Mouse (Mus musculus) G1E (cell line): ENCODE measurements around the gene Psmg4. TPM values are rescaled to one million over a fixed set of nuclear protein-coding genes. Genes with fewer than 3 reads are reported as not detected.

Experiments
- ATAC-seq: 2 replicates; pipeline ENCODE4 v1.8.0; 2016; ENCODE audit warnings: mild to moderate bottlenecking; ENCODE audit not compliant: insufficient number of reproducible peaks, poor library complexity, low FRiP score, severe bottlenecking; ENCODE audit errors: extremely low read depth
- DNase-seq: peaks from one replicate; pipeline ENCODE4 v3.0.0; 2012; ENCODE audit warnings: low spot score
- H3K27me3 ChIP-seq: 2 replicates; pipeline ENCODE4 v1.6.1; 2012; ENCODE audit warnings: mild to moderate bottlenecking, low read length, inconsistent platforms; ENCODE audit not compliant: insufficient read depth
- H3K36me3 ChIP-seq: replicated peaks from 2 replicates; pipeline ENCODE3; 2012; ENCODE audit warnings: mild to moderate bottlenecking, inconsistent platforms
- H3K4me1 ChIP-seq: 2 replicates; pipeline ENCODE4 v1.6.1; 2012; ENCODE audit warnings: low read depth, low read length, inconsistent platforms, mixed read lengths; ENCODE audit not compliant: insufficient read depth
- H3K4me3 ChIP-seq: 2 replicates; pipeline ENCODE4 v1.5.1; 2012; ENCODE audit warnings: low read depth, mild to moderate bottlenecking, inconsistent platforms, low read length, moderate library complexity, mixed read lengths
- H3K9me3 ChIP-seq: replicated peaks from 2 replicates; pipeline ENCODE4 v1.6.1; 2012; ENCODE audit warnings: inconsistent platforms
- CTCF ChIP-seq: IDR thresholded peaks from 2 replicates; pipeline ENCODE4 v1.5.1; 2012; ENCODE audit warnings: low read depth, low read length, inconsistent platforms, mixed read lengths
- GATA1 ChIP-seq: IDR thresholded peaks from 2 replicates; pipeline ENCODE4 v1.6.1; 2012; ENCODE audit warnings: borderline replicate concordance, low read length, inconsistent platforms, mixed read lengths
- GATA2 ChIP-seq: IDR thresholded peaks from 2 replicates; pipeline ENCODE4 v1.6.1; 2012; ENCODE audit warnings: low read depth, low read length, inconsistent platforms, borderline replicate concordance
- POLR2AphosphoS5 ChIP-seq: IDR thresholded peaks from 2 replicates; pipeline ENCODE4 v1.6.1; 2012; ENCODE audit warnings: low read depth, low read length, inconsistent platforms; ENCODE audit not compliant: insufficient replicate concordance
- TAL1 ChIP-seq: conservative IDR thresholded peaks from 2 replicates; pipeline ENCODE4 v1.6.1; 2012; ENCODE audit warnings: low read depth, low read length, inconsistent platforms, mixed read lengths
- polyA plus RNA-seq: library from polyadenylated mRNA; stranded (reverse); fragments of >175 nt; gene quantifications from 2 replicates; pipeline ENCODE4 v1.2.3, GENCODE M21; 2012
- total RNA-seq, 2 experiments: library from RNA; stranded (forward) in 1 of 2; stranded (reverse) in 1 of 2; fragments of 200-1000 nt in 1 of 2; fragments of >200 nt in 1 of 2; fragmentation: Nextera tagmentation in 1 of 2; gene quantifications; 2 replicates each; pipeline ENCODE4 v1.2.3; 2014 to 2017

Gene Psmg4
- total and polyA plus RNA-seq, 3 experiments = 5.9 to 126 (median 38.1) TPM

- ATAC-seq = no peak
- H3K4me1 ChIP-seq = peaks cover 26% of the 10 kb centered on the region
- H3K27me3 ChIP-seq = no peaks in the 10 kb centered on the region
- TF ChIP-seq CTCF = no peak
- TF ChIP-seq TAL1 = no peak
- TF ChIP-seq GATA2 = no peak
- no peak for TF ChIP-seq POLR2AphosphoS5
- TF ChIP-seq GATA1 = no peak
- no peak for DNase-seq
- peaks cover 46% of the 10 kb centered on the region for H3K36me3 ChIP-seq
- H3K9me3 ChIP-seq = no peaks in the 10 kb centered on the region
- no peak overlapping the region for H3K4me3 ChIP-seq
Observed at GRCm38 (mm10) chr13:34226940-34227339, 64.2 kb downstream of the Psmg4 start.

Other genes starting within 250 kb of the Psmg4 start
- 11.8 and 13.8 TPM in 2 replicates for gene Nqo2, start 198.3 kb upstream of the Psmg4 start, total RNA-seq (2014; fragmentation: Nextera tagmentation)
- gene Nqo2, start 198.3 kb upstream of the Psmg4 start, total RNA-seq (2017) = 12.4 and 13.1 TPM in 2 replicates
- gene Nqo2, start 198.3 kb upstream of the Psmg4 start, polyA plus RNA-seq = 0.29 and 0.55 TPM in 2 replicates
- gene Ripk1, start 160.6 kb upstream of the Psmg4 start, total RNA-seq (2014; fragmentation: Nextera tagmentation) = 27.8 and 35.0 TPM in 2 replicates
- 40.3 and 41.6 TPM in 2 replicates for gene Ripk1, start 160.6 kb upstream of the Psmg4 start, total RNA-seq (2017)
- gene Ripk1, start 160.6 kb upstream of the Psmg4 start, polyA plus RNA-seq = 6.7 and 9.7 TPM in 2 replicates
- gene Serpinb6a, start 160.2 kb upstream of the Psmg4 start, total RNA-seq (2014; fragmentation: Nextera tagmentation) = 12.1 and 22.7 TPM in 2 replicates
- gene Serpinb6a, start 160.2 kb upstream of the Psmg4 start, total RNA-seq (2017) = 9.8 and 10.9 TPM in 2 replicates
- gene Serpinb6a, start 160.2 kb upstream of the Psmg4 start, polyA plus RNA-seq = 2.1 and 3.8 TPM in 2 replicates
- 33.3 and 40.9 TPM in 2 replicates for gene Bphl, start 125.4 kb upstream of the Psmg4 start, total RNA-seq (2014; fragmentation: Nextera tagmentation)
- gene Bphl, start 125.4 kb upstream of the Psmg4 start, total RNA-seq (2017) = 30.5 and 36.7 TPM in 2 replicates
- gene Bphl, start 125.4 kb upstream of the Psmg4 start, polyA plus RNA-seq = 11.2 and 13.6 TPM in 2 replicates
- gene Tubb2a, start 85.0 kb upstream of the Psmg4 start, total RNA-seq (2014; fragmentation: Nextera tagmentation) = 2.5 and 4.4 TPM in 2 replicates
- gene Tubb2a, start 85.0 kb upstream of the Psmg4 start, total RNA-seq (2017) = 63.8 and 86.5 TPM in 2 replicates
- 8.5 and 16.7 TPM in 2 replicates for gene Tubb2a, start 85.0 kb upstream of the Psmg4 start, polyA plus RNA-seq
- 3.5 and 4.0 TPM in 2 replicates for gene Tubb2b, start 32.5 kb upstream of the Psmg4 start, total RNA-seq (2014; fragmentation: Nextera tagmentation)
- 9.7 and 15.9 TPM in 2 replicates for gene Tubb2b, start 32.5 kb upstream of the Psmg4 start, total RNA-seq (2017)
- gene Tubb2b, start 32.5 kb upstream of the Psmg4 start, polyA plus RNA-seq = 2.6 and 3.8 TPM in 2 replicates
- 24.9 and 68.0 TPM in 2 replicates for gene Slc22a23, start 182.2 kb downstream of the Psmg4 start, total RNA-seq (2014; fragmentation: Nextera tagmentation)
- 14.7 and 18.0 TPM in 2 replicates for gene Slc22a23, start 182.2 kb downstream of the Psmg4 start, total RNA-seq (2017)
- gene Slc22a23, start 182.2 kb downstream of the Psmg4 start, polyA plus RNA-seq = 43.8 and 49.3 TPM in 2 replicates